Mouse (Mus musculus): ENCODE measurements around the gene Cbarp.
A peak's percentile ranks its signal among the peaks of the same experiment; 100 is the strongest.

Cbarp gene

DNA sequence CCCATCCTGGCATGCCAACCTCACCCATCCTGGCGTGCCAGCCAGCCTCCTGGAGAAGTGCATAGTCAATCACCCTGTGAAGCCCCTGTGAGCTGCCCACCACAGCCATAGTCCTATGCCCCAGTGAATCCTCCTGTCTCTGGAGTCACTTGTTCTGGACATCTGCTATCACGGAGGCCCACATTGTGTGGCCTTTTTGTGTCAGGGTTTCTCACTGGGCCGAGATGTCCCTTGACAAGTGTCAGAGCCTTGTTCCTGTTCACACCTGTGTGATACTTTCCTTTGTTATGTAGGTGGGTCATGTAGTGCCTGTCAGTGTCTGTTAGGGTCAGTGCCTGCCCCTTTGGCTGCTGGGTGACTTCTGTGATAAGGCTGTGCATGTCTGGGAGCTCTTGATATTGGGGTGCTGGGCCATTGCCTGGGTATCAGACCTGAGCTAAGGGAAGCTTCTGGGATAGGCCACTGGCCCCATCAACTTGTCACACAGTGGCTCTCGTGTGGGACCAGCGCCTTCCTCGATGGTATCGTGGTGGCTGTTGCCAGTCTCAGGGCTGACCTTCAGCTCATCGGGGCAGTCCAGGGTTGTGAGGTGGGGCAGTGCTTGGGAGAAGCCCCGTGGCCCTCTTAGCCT lies 16.6 kb downstream of the Cbarp start:
- DNase-seq, result no peak

DNA sequence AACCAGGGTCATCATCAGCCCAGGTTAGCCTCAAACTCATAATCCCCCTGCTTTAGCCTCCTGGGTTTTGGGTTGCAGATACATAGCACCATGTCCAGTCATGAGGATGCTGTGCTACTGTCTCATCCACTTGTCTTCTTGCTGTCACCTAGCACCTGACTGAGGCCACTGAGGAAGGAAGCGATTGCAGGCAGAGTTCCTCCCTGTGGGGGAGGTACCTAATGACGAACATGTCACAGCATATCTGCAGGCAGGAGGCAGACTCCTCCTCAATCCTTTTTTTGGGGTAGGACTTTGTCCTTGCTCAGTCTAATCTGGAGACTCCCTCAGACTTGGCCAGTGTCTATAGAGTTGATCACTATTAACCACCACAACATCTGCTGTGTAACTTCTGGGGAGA lies 19.0 kb downstream of the Cbarp start:
- DNase-seq, result no peak

DNA sequence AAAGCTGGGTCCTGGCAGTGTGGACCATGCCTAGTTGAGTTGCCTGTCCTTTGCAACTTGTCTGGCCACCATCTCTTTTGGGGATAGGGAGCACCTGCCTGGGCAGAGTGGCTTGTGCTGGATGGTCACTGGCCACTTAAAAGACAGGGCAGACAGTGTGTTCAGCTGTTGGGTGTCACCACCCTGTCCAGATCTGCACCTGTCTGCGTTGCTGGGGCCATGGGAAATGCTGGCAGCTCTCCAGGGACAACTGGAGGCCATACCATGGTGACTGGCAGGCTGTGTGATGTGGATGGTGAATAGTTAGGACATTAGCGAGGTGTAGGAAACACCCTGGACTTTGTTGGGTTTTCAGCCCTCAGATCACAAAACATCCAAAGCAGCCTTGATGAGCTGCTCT lies 20.5 kb downstream of the Cbarp start:
- DNase-seq, result no peak

DNA sequence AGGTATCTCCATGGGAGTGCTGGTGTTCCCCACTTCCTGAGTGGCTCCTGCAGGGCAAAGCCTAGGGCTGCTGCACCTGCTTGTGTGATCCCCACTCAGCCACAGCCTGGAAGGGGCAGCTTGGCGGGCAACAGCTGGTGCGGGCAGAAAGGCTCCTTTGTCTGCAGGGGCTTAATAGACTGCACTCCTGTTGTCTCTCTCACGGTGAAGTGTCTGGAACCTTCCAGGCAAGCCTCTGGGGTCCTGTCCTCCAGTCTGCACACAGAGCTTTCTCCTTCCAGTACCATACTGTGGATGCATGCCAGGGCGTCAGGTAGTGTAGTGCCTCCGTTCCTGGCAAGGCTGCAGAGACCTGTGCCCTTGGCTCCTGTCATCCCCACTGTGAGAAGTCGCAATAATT lies 22.1 kb downstream of the Cbarp start:
- peak in 1 of 2 experiments; percentile 26 for DNase-seq

DNA sequence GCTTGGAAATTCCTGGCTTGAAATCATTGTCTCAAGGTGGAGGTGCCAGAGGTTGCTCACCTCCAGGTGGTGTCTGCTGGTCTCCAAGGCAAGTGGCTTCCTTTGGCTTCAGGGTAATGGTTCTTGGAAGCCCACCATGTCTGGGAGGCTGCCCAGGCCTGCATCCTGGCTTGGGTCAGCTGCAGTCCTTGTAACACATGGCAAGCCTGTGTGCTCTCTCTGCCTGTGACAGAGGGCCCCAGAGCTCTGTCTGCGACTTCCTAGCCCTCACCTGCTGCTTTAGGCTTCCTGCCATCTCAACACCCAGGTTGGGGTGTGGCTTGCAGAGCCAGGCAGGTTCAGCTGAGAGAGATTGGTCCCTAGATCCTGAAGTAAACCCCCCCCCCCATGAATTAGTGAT lies 22.9 kb downstream of the Cbarp start:
- DNase-seq, result peak in 1 of 2 experiments; percentile 48

DNA sequence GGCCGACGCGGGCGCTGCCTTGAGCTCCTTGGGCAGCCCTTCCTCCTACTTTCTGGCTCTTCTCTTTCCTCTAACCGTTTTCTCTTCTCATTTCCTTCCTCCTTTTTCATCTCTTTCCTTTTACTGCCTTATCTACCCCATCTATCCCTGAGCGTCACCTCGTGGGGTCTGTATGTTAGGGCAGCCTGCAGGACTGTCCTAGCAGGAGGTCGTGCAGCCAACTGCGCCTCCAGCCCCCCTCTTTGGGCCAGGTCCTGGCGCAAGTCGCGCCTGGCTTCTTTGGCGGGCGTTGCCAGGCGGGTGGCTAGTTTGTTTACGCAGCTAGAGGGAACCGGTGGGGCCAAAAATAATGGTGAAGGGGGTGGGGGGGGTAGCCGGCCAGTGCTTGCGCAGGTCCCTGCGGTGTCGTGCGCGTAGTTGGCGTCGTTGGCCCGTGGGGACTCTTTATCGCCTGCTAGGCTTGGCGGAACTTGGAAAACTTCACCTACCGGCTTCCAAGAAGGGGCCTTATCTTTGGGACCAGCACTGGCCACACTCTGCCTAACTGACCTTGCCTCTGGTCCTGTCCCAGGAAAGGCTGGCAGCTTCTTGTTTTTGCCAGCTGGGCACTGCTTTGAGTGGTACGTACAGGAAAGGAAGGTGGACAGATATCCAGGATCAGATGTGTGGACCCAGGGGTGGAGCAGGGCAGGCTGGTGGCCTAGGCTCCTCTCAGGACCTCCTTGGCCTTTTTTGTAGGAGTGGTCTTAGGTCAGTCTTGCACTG lies 23.5 kb downstream of the Cbarp start:
- peak in 1 of 2 experiments; percentile 37 for DNase-seq

DNA sequence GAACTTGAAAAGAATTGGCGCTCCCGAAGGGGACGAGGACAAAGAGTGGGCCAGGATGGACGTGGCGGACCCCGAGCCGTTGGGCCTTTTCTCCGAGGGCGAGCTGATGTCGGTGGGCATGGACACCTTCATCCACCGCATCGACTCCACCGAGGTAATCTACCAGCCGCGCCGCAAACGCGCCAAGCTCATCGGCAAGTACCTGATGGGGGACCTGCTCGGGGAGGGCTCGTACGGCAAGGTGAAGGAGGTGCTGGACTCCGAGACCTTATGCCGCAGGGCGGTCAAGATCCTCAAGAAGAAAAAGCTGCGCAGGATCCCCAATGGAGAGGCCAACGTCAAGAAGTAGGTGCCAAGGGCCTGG lies 24.1 kb downstream of the Cbarp start:
- DNase-seq, result peak; percentile 33 to 55

DNA sequence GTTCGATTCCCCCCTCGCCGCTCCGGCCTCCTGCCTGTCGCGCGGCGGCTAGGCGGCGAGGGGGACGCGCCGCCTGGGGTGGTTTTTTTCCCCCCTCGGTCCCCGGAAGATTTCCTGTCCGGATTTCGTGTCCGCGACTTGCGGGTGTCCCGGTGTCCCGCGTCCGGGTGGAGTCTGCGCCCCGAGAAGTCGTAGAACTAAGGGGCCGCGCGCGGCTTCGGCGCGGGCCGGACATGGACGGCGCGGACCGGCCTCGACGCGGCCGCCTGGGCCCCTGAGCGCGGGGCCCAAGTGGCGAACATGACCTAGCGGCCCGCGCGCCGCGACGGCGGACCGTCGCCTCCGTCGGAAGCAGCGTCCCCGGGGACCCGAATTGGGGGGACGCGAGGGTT lies 24.7 kb downstream of the Cbarp start:
- no peak for DNase-seq

DNA sequence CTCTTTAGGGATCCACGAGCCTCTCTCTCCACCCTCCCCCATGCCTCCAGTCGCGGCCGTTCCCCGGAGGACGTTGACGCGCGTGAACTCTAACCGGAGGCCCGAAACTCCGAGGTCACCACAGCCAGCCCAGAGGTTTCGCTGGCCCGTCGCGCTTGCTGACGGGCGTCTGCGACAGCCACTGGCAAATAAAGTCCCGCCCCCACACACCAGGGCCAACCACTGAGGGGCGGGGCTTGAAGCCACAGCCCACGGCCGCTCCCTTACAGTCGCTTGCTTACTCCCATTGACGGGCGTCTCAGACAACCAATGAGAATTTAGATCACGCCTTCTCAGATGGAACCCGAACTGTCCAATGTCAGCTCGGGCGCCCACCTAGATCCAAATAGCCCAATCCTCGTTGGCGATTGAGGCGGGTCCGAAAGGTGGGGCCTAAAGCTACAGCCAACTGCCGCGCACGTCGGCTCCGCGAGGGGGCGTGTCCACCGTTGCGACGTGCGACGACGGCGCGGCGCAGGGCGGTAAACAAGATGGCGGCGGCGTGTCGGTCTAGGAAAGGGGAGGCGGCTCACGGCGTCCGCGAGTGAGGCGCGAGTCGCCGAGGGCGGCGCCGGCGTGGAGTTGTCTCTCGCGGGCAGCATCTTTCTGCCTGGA lies 25.2 kb downstream of the Cbarp start, which contains the start of gene Stk11:
TSS of gene Stk11 (plus strand) at position 514 of the 654 bp plus-strand sequence.
- peak; percentile 96 to 99 for DNase-seq

DNA sequence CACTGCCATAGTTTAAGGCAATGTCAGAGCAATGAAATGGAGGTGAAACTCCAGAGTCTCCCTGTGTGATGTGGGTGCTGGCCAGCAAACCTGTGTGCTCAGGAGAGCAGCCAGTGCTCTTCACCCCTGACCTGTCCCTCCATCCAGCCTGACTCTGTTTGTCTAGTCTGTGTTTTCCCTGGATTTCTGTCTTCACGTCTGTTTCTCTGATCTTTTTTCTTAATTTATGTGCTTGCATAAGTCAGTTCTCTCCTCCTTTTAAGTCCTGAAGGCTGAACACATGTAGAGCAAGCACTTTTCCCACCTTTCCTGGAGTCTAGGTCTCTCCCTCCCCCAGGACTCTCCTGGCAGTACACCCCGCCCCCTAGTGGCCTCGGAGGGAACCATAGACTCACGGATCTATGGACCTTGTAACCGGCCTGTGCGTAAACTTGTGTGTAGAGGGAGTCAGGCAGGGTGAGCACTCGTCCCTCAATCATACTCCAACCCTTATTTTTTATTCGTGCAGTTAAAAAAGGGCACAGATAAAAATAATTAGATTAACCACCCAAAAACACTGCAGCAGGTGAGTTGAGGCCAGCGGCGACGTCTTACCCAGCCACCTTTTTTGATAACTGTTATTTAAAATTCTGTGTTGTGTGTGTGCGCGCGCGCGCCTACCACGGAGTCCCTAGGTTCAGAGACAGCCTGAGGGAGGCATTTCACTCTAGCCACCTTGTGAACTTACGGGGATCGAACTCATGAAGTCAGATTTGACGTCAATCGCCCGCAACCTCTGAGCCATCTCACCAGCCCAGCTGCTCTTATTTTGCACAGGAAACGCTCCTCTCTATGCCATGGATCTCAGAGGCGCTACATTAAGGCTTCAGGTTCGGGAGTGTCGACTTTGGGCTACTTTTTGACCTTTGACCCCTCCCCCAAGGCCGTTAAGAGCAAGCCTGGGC lies 26.0 kb downstream of the Cbarp start:
- DNase-seq, result peak; percentile 89 to 90

DNA sequence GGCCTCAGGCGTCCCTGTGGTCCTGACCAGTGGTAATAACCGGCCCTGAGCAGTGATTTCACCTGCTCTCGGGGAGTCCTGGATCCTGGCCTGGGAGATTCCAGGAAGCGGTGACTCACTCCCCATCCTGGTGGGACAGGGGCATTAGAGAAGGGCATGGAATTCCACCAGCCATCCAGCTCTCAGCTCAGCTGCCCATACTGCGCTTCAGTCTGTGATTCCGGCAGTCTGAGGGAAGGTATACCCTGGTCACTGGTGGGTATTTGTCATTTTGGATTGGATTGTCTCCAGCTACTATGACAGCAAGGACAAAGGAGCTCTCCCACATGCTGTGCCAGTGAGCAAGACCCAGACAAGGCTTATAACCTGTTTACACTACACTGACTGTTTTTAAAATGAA lies 33.0 kb downstream of the Cbarp start:
- no peak for DNase-seq

DNA sequence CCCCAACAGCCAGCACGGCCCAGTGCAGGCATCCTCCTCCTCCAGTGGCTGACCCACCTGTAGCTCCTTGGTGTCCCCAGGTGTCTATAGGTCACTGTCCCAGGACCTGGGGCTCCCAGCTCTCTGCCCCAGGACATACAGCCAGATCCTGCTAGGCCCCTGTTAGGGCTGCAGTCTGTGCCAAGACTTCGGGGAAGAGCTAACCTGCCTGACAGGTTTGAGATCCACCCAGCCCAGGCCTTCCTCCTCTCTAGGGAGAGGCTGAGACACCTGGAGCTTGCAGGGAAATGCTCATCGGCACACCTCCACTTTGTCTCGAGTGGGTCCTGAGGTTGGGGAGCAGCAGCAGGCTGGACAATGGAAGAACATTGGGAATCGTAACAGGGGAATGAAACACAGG lies 34.7 kb downstream of the Cbarp start:
- no peak for DNase-seq

DNA sequence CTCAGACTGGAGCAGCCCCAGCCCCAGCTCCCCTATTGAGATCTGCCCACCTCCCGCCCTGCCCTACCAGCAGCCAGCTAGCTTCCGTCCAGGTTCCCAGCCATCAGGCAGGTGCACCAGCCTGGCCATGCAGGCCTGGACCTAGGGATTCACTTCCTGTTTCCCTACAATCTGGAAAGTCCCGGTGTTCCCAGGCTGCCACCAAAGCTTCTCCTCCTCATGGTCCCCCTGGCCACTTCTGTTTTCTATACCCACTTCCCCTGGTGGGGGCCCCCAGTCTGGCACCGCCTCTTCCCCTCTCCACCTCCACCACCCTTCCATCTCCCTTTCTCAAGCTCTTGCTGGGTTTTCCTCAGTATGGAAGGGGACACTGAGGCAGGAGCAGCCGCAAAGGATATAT lies 35.2 kb downstream of the Cbarp start, which contains the start of gene Sbno2:
TSS of gene Sbno2 (minus strand) at position 112 of the 400 bp plus-strand sequence.
- no peak for DNase-seq

DNA sequence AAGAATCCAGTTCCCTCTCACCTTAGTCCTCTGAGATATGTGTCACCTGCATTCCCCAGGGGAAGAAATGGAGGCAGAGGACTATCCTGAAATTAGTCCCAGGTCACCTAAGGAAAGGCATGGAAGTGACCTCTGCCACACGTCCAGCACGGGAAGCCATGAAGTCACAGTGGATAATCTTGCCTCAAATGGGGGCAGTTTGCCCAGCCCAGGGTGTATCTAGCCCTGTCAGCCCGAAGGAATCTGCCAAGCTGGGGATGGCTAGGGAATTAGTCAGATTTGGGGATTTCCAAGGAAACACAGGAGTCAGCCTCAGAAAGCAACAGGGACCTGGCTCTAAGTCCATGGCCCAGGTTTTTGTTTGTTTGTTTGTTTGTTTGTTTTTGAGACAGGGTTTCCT lies 36.5 kb downstream of the Cbarp start:
- DNase-seq, result no peak

DNA sequence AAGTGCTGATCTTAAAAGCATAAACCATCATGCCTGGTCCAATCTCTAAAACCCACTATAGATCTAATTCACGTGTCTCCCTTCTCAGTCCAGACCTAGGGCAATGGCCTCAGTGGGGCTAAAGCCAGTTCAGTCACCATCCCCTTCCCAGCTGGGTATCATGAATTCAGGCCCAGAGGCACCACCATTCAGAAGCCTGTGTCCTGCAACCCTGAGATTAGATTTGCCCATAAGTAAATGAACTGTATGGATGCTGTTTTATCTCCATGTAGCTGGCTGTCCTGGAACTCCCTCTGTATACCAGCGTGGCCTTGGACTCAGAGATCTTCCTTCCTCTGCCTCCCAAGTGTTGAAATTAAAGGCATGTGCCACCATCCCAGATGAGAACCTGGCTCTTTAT lies 37.6 kb downstream of the Cbarp start:
- DNase-seq, result no peak

DNA sequence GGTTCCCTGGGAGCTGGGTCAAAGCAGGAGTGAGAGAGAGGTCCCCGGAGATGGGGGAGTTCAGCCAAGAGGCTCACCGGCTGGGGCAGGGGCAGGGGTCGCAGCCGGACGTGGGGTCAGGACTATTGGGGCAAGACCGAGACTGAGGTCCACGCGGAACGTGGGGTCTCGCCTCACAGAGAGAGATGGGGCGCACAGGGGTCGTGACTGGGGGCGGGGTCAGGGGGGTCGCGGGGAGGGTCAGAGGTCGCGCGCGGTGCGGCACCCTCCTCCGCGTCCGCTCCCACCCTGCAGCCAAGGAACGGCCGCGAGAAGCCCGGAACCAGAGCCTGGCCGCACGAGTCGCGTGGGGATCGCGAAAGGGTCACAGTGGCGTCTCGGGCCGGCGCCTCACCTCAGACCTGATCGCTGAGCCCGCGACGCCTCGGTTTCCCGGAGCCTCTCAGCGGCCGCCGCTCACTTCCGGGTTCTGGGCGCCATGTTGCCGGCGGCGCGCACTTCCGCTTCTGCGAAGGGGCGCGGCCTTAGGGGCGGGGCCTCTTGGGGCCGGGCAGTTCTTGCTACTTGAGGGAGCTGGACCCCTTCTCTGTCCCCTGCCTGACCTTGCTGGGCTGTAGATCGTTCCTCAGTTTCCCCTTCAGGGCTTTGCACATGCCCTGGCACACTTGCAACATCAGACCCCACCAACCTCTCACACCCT lies 38.3 kb downstream of the Cbarp start:
- DNase-seq, result peak; percentile 89 to 90

DNA sequence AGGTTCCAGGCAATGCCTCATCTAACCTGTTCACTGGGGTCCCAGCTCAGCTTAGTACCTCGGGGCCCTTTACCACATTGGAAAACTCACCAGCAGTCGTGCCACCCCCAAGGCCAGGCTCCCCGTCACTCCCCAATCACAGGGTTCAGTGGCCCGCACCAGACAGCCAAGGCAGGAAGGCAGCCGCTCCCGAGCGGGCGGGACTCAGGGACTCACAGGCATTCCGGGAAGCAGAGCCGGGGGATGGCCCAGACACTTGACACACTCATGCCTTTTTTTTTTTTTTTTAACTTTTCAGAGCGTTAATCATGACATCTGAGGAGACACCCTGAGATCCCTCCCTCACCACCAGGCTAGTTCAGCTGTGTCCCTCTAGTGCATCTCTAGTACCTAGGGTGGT lies 39.7 kb downstream of the Cbarp start:
- no peak for DNase-seq

DNA sequence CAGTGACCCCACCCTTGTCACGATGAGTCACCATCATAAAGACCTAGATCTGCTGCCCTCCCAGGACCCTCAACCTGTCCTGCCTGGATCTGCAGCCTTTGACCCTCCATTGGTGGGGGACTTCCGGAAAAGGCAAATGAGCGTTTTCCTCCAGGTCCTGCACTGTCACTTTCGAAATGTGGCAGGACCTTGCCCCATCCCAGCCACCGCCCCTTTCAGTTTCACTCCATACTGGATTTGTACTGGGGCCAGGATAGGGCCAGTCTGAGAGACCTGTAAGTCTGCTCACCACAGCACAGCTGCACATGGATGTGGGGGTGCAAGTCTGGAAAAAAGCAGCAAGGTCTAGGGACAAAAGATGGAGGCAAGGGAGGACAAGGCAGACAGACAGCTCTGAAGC lies 42.0 kb downstream of the Cbarp start:
- no peak for DNase-seq

DNA sequence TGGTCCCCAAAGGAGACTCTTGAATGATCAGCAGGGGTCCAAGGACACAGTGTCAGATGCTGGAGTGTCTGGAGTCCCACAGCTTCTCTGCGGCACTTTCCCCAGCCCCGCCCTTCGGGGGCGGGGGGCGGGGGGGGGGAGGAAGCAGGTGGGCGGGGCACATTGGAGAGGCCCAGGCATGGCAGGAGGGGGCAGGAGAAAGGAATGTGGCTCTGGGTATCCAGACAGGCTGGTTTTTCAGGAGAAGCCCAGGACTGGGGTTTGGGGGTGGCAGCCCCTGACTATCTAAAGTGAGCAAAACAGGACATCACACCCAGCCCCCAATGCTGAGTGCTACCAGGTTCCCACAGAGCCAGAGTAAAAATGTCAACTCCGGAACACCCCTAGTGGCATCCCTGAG lies 43.4 kb downstream of the Cbarp start:
- no peak for DNase-seq

DNA sequence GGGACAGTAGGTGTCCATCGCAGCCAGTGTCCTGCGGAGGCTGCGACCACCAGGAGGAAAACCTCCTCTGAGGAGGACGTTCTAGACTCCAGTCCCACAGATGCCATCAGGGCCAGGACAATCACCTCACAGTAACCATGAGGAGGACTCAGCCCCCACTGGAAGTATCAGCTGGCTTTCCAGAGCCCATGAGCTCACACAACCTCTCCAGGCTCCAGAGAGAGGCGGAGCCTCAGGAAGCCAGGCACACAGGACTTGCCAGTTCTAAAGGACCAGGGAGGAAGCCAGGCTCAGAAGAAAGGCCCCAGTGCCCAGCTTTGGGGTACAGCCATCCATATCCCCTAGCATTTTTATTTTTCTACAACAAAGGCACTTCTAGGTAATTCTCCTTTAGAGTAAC lies 45.1 kb downstream of the Cbarp start:
- DNase-seq, result no peak

DNA sequence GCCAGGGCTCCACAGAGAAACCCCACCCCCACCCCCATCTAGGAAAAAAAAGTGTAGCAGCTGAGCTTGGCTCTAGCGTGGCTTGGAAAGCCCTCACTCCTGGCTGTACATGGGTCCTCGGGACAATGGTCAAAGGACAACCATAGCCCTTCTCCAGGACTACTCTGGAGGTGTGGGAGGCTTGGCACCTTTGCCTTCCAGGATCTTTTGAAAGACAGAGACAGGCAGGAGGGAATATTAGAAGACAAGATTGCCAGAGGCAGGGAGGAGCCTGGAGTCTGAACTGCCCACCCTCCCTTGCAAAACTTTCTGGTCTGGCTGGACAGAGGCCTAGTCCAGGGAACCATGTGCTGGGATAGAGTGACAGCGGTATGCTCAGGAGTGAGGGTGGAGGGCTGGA lies 46.0 kb downstream of the Cbarp start:
- no peak for DNase-seq

DNA sequence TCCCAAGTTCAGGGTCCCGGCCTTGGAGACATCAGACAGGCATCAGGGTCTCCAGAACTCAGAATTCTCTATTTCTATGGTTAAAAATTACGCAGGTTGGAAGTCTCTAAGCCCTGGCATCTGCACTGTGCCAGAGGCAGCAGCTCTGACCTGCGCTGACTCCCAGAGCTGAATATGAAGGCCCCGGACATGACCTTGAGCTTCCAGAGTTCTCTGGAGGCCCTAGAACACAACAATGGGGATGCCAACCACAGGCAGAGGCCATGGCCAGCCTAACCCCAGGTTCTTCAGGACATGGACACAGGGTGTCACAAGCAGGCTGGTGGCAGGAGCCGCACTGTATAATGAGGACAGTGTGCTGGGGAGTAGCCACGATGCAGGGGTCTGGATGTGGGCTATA lies 46.5 kb downstream of the Cbarp start:
- DNase-seq, result no peak

Data from thymus, postnatal 36 days (tissue).